Mouse (Mus musculus): ENCODE data around the gene Sdhc.
"Not testable (repeated sequence)": the region's sequence is repeated elsewhere in the genome, so short reads cannot be mapped to it uniquely, and the experiment has no call there.

The Sdhc gene

DNA sequence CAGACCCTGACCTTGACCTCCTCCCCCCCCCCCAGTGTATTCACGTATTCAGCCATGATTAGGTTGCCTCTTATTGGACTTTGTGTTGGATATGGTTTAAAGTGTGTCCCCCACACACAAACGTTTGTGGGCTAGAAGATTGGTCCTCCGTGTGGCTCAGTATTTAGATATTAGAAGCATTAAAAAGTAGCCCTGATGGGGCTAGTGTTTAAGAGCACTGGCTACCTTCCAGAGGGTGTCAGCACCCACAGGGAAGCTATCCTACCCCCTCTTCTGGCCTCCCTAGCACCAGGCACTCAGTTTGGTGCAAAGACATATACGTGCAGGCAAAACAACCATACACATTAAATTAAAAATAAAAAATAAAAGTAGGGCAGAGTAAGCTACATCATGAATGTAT, 37.4 kb downstream of the Sdhc start:
- no peak for DNase-seq (ENCODE audit: low spot score)

DNA sequence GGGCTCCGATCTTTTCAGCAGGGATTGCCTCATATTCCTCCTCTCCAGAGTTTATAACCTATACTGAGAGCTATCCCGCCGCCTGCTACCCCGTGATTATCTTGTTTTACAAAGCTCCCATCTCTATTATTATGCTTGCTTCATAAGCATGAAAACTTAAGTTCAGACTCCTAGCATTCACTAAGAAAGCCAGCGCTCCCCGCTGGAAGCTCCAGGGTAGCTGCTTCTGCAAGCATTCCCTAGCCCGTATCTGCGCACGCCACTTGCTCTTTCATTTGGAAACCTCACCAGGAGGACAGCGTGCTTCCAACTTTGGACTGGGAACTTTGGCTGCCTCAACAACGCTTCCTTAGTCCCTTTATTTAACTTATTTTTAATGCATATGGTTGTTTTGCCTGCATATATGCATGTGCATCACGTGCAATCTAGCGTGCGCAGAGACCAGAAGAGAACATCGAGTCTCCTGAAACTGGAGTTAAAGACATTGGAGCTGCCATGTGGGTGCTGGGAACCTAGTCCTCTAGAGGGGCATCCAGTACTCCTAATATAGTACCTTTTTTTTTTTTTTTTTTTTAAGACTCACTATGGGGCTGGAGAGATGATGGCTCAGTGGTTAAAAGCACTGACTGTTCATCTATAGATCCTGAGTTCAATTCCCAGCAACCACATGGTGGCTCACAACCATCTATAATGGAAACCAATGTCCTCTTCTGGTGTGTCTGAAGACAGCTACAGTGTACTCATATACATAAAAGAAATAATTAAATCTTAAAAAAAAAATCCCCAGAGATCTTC, 38.4 kb downstream of the Sdhc start:
- peak; percentile 80 for DNase-seq (ENCODE audit: low spot score)

DNA sequence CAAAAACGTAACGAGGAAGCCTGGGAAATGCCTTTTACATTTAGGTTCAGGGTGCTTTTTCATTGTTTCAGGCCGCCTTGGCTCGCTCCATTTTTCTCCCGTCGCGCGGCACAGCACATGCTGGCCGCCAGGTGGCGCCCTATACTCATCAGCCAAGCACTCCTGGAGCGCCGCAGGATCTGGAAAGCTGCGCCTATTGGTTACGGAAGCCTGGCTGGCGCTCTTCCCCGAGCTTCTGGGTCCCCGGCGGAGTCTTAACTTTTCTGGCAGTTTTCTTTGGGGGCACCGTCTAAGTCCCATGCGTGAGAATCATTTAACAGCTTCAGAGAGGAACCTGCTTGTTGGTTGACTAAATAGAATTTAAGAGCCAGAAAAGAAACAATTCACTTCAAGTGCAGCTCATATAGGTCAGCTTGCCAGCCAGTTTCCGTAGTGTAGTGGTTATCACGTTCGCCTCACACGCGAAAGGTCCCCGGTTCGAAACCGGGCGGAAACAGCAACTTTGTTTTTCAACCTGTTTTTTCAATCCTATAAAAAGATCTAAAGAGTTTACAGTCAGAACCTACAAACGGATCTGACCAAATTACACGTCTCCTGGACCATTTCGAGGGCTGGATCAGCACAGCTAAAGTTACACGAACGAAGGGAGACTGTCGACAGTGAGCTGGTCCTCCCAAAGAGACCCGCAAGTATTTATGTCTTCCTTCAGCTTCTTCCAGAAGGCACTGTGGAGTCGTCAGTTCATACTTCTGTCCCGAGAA, 39.2 kb downstream of the Sdhc start:
- peak; percentile 93 for DNase-seq (ENCODE audit: low spot score)

DNA sequence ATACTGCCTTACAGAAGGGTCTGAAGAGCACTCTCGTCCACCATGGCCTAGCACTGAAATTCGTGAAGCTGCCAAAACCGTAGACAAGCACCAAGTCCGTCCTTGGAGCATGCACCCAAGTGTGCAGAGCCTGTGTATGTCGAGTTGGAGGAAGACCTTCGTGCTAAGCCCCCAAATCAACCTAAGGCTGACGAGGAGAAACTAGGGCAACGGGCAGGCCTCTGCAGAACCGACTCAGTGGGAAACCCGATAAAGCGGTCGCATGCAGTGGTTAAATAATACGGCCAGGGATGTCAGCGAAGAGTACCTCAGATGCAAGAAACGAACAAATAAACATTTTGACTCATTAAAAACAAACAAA, 39.8 kb downstream of the Sdhc start:
- DNase-seq (ENCODE audit: low spot score), result no peak

DNA sequence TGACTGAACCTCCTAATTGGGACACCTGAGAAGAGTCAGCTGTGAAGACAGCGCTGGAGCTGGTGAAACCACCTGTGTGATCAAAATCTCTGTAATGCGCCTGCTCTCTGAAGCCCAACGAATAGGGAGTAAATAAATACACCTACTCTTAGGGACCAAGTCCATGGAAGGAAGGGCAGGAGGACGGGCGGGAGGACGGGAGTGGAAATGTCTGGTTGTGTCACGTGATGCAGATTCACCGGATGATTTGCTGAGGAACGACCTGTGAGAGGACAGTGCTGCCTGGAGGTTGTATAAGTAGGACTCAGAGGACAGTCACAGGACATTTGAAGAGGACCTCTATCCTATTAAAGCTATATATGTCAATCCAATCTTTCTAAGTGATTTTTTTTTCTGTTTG, 40.8 kb downstream of the Sdhc start:
- peak; percentile 78 for DNase-seq (ENCODE audit: low spot score)

DNA sequence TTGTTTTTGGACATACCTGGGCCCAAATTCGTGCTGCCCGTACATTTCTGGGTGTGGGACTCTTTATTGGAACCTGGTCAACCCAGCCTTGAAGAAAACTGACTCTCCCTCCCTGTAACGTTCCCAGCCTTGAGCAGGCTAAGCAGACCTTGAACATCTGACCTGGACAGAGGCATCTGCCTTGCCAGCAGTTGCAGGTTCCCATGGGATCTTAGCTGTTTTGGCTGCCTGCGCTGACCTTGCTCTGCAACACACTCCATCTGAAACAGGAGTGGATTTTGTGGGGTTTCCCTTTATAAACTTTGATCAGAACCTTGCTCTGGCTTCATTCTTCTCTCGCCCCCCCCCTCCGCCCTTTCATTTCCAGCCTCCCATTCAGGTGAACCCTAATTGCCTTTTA, 45.2 kb downstream of the Sdhc start:
- no peak for DNase-seq (ENCODE audit: low spot score)

DNA sequence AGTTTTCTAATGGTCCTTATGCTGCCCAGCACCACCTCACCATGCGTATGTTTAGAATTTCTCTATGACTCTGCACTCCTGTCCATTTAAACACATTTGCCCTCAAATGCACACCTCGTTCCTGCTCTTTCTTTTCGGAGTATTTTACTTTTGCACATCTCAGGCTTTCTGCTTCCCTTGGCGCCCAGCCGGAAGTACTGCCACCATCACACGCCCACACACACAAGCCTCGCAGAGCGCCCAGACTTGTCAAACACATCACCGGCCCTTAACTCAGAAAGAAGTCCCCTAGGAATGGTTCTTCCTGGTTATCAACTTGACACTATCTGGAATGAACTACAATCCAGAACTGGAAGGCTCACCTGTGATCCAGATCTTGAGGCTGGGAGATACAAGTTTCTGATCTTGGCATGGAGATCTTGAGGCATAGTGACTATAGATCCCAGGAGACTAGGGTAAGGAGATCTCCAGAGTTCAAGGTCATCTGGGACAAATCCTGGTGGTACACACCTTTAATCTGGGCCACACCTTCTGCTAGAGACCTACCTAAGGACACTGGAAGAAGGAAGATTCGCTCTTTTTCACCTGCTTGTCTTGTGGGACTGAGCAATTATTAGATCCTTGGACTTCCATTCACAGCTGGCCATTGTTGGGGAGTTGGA, 47.1 kb downstream of the Sdhc start:
- DNase-seq (ENCODE audit: low spot score), result no peak

DNA sequence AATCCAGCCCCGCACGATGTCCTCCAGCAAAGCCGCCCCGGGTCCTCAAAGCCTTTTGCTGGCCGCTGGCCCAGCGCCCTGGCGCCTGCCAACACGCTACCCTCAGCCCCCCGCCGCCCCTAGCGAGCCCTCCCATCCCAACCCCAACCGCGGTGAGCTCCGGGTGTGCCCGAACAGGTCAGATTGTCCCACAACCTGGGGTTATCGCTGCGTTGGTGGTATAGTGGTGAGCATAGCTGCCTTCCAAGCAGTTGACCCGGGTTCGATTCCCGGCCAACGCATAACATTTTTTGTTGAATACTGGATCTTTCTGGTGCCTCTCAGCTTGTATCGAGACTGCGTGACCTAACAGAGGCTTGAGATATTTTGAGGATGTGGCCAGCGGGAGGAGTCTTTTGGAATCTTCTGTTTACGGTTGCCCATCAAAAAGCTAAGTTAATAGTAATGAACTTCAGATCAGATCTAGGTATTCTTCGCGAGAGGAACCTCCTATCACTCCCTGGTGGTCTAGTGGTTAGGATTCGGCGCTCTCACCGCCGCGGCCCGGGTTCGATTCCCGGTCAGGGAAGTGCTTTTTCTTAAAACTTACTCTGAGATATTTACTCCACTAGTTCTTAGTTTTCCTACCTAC, 47.7 kb downstream of the Sdhc start:
- peak; percentile 94 for DNase-seq (ENCODE audit: low spot score)

DNA sequence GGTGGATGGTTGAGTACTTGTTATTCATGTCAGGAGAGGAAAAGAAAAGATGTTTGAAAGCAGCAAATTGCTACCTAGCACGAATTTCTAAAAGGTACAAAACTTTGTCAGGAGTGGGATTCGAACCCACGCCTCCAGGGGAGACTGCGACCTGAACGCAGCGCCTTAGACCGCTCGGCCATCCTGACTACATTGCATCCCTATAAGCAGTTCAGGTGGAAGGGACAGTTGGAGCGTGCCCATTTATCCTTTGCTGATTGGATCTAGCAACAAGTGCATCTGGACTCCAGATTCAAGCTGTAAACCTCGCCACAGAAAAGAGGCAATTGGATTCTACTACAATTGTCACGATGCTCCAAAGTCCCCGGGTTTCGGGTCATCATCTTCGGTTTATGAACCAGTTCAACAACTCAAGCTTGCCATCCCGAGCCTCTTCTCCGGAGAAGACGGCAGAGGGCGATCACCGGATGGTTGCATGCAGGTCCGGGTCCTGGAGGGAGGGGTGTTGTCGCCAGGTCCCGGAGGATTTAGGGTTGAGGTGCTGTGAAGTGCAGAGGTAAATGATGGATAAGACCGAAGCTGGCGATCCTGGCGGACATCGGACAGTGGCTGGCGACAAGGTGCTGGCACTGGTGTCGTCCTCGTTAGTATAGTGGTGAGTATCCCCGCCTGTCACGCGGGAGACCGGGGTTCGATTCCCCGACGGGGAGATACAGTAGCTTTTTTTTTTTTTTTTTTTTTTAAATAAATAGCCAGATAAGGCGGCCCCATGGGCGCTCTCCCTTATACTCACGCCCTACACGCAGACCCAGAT, 48.5 kb downstream of the Sdhc start:
- peak; percentile 90 for DNase-seq (ENCODE audit: low spot score)

DNA sequence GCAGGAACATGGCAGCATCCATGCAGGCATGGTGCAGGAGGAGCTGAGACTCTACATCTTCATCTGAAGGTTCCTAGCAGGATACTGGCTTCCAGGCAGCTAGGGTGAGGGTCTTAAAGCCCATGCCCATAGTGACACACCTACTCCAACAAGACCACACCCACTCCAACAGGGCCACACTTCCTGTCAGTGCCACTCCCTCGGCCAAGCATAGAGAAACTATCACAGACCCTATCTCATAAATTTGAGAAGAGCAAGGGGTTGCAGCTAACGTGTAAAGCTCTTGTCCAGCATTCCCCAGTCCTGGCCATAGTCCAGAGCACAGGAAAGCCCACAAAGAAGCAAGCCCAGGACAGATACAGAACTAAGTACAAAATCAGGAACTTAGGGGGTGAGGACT, 49.4 kb downstream of the Sdhc start:
- no peak for DNase-seq (ENCODE audit: low spot score)

DNA sequence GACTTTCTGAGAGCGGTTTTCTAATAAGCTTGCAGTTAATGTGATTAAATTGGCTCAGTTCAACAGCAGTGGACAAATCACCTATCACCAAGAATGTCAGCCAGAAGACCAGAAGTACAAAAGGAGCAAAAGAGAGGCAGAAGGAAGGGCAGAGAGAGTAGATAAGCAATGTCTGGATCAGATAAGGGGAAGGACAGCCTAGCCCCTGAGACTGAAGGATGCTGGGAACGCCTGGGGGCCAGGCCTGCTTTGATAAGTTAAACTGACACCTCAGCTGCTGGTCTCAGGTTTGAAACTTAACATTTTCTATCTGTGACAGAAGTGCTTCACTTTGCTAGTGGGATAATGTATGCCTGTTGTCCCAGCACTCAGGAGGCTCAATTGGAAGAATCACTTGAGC, 52.8 kb downstream of the Sdhc start:
- peak; percentile 42 for DNase-seq (ENCODE audit: low spot score)

DNA sequence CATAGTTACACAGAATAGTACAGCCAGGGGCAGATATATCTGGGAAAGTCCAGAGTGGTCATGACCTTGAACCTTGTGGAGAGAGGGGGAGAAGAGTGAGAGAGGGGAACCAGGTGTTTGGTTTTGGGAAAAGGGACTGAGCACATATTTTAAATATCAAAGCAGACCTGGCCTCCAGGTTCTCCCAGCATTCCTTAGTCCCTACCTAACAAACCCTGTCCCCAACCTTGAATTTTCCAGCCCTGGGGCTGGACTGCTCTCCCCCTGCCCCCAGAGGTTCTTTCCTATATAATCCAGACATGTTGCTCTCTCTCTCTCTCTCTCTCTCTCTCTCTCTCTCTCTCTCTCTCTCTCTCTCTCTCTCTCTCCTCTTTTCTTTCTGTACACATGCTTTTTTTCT, 53.3 kb downstream of the Sdhc start:
- no peak for DNase-seq (ENCODE audit: low spot score)

DNA sequence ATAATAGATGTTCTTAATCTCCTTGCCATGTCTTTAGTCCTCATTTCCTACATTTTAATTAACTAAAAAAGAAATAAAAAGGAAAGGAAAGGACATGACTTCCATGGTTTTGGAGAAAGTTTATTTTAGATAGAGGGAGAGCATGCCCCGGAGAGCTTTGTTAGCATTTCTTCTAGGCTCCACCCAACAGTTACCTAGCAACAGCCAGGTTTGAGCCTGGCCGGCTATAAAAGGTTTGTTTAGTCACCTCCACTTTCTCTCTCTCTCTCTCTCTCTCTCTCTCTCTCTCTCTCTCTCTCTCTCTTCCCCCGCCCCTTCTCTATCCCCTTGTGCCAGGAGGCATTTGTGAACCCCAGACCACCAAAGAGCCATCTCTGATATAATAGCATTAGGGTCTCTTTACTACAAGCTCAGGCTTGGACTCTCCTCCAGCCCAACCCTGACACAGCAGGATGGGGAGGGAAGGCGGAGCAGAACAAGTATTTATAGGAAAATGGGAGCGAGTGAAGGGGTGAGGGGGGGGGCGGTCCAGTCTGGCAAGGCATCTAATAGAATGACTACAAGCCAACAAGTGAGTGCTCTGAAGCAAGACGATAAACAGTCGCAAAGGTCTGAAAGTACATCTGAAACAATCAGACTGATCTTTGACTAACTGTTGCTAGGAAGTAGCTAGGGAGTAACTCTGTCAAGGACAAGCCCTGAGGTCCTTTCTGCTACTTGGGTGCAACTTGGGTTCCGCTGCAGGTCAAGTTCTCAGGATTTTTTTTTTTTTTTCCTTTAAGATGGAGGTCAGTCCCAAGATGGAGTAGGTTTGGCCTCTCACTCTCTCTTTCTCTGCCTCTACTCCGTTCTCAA, 54.1 kb downstream of the Sdhc start:
- peak; percentile 66 for DNase-seq (ENCODE audit: low spot score)

DNA sequence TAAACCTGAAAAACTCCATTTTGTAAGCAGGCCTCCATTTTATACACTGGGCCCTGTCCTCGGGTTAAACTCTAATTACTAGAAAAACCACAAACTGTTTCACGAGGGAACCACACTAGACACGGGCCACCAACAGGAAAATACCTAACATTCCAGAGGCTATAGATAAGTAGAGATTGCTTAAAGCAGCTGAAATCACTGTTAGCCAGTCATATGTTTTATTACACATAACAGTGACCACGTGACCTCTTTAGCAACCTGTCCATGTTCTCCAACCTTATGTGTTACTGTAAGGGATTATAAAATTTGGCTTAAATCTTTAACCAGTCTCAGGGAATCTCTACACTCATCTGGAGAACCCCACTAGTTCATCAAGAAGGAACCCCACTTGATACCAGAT, 56.0 kb downstream of the Sdhc start:
- no peak for DNase-seq (ENCODE audit: low spot score)

DNA sequence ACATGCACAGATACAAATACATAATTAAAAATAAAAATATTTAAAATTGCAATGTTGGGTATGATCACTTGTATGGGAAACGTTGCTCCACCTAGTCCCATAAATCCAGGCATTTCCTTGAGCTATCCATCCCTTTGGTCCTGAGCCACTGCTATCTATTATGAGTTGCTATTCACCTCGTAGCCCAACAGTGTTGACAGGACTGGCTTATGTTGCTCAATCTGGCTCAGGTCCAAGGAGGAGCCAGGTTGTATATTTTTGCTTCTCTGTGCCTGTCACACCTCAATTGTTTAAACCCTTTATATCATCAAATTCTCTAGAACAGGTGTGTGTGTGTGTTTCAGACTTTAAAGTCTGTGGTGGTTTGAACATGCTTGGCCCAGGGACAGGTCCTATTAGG, 59.6 kb downstream of the Sdhc start:
- no peak for DNase-seq (ENCODE audit: low spot score)

DNA sequence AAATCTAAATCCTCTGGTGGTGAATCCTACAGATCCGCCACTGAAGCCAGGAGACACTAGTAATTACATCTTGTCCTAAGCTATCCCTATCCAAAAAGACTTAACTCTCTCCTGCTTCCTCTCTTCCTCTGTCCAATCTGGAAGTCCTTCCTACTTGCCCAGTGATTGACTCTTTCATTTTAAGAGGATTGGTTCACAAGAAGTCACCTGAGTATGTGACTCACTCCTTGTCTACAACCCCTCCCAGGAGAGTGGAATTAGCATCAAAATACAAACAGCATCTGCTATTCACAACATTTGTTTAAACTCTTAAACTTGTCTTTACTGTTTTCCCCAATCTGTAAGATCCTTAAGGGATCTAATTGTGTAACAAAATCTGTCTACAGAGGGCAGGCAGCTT, 60.5 kb downstream of the Sdhc start:
- DNase-seq (ENCODE audit: low spot score), result no peak

DNA sequence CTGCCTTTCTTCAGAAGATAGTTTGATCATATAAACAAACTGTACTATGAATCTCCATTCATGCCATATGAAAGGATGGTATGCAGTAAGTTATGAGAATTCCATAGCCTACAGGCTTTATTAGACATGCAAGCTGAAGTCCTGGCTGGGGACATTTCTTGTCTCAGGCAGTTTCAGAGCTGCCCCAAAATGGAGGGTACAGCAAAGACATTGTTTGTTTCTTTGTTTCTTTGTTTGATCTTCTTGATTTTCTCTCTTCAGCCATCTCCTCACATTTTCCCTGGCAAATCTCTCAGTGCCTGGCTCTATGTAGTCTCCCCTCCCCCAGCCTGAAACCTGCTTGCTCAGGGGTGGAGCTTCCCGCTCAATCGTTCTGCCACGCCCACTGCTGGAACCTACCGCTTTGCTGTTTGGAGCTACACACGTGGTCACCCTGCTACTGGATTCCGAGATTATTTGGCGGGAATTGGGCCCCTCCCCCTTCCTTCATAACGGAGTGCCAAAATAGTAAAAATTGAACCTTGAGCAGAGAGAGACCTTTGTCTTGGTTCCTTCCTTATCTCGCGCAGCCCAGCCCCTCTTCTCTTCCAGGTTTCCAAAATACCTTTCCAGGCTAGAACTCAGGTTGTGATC, 62.0 kb downstream of the Sdhc start:
- not testable (repeated sequence) for DNase-seq (ENCODE audit: low spot score)

DNA sequence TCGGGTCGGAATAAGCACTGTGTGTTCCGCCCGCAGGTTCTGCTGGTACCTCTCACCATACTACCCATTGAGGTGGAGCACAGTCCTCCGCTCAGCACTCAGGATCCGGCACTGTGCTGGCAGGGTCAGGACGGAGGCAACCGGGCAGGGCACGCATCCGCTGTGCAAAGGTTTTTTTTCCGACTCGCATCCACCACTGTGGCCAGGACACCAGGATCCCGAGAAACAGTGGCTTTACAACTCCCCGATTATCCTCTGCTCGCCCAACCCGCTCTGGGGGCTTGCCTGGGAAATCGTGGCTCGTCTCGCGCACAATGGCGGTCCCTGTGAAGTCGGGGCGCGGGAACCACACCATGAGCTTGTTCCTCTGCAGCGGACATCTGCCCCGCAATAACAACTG, 64.7 kb downstream of the Sdhc start:
- no peak for DNase-seq (ENCODE audit: low spot score)

DNA sequence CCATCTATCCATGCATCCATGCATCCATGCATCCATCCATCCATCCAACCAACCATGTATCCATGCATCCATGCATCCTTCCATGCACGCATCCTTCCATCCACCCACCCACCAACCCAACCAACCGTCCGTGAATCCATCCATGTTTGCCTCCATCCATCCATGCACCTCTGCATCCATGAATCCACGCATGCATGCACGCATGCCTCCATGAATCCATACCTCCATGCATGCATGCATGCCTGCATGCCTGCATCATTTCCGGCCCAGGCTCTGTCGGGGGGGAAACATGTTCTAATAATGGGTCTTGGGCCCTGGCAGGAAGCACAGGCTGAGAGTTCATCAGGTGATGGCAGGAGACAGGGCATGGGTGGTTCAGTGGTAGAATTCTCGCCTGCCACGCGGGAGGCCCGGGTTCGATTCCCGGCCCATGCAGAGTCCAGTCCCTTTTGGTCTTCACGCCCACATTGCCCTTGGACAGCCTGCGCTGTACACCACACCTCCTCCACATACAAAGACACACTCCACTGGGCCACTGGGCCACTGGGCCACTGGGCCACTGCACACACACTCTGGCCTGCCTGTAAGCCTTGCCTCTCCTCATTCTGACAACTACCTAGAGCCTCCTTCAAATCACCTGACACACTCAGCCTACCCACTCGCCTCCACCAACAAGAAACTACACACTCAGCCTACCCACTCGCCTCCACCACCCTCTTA, 68.7 kb downstream of the Sdhc start:
- DNase-seq (ENCODE audit: low spot score), result not testable (repeated sequence)

DNA sequence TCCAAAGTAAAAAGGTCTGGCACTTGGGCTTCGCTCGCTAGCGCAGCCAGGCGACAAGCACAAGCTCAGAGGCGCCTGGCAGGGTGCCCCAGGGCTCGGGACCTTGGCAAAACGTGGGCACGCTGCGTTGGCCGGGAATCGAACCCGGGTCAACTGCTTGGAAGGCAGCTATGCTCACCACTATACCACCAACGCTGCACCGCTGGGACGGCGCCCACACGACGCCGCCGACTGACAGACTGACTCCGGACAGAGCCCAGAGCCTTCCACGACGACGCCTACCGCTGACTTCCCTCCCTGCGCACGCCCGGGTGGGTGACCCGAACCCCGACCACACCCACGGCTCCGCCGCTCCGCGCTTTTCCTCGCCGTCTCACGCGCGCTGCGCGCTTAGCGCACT, 70.6 kb downstream of the Sdhc start:
- not testable (repeated sequence) for DNase-seq (ENCODE audit: low spot score)

Data from yolk sac, embryonic 10.5 days (tissue).